Mouse (Mus musculus): ENCODE data around the gene Hyou1. TPM values are rescaled to one million over a fixed set of nuclear protein-coding genes. Genes with fewer than 3 reads are reported as not detected.
"Not testable (repeated sequence)": the region's sequence is repeated elsewhere in the genome, so short reads cannot be mapped to it uniquely, and the experiment has no call there.

Gene Hyou1
- polyA plus RNA-seq, 1 experiment from 2014 or later: 14.5 TPM

DNA sequence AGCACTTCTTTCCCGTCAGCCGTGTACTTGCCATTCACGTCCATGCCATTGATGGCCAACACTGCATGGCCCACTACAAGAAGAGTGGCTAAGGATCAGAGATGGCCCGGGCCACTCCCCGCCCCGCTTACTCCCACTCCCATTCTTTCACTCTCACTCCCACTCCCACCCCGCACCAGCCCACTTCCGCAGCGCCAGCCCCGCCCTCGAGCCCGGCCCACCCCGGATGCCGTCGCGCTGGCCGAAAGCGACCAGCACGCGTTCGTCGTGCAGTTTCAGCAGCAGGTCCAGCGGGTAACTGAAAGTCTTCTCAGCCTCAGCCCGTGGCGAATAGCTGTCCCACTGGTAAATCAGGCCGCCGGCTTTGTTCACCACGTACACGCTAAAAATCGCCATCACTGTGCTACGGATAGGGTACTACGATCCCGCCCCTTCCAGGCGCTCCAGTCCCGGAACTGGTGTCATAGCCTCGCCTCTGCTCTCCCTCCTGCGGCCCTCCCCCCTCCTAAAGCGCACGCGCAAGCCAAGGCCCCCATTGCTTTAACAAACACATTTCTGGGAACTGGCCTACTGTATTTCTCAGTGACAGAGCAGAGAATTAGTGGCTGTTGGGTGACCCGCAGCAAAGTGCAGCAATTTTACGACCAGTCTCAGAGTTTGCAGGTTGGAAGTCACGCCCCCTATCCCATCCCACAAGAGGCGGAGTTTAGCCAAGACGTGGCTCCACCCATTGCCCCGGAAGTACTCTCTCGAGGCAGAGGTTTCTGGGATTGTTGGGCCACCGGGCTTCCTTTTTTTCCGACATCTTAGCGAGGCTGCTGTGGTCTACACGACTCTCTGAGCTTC lies 27.8 kb downstream of the Hyou1 start, which contains the start of the genes Rps25 and Trappc4:
TSS of gene Rps25 (plus strand) at position 234 of the 846 bp plus-strand sequence.
TSS of gene Trappc4 (minus strand) at position 695 of the 846 bp plus-strand sequence.
- WGBS (ENCODE audit: insufficient replicate concordance): under 1% methylated on average over 51 of the region's 51 CpGs
- Histone ChIP-seq H3K4me1 (ENCODE audit: control insufficient read depth, low read depth, low read length) (peaks cover 36% of the 10 kb centered on the region), H3K4me2 (ENCODE audit: low read depth, low read length) (peak within 1 kb of the TSS; percentile 86), H3K36me3 (ENCODE audit: control insufficient read depth, insufficient read depth) (peaks cover 38% of the 10 kb centered on the region), H3K27ac (ENCODE audit: low read length) (peak within 1 kb of the TSS; percentile 92), H3K27me3 (ENCODE audit: control insufficient read depth, insufficient read depth, low read depth, low read length) (no peaks in the 10 kb centered on the region), H3K9ac (ENCODE audit: low read depth, low read length) (peak within 1 kb of the TSS; percentile 55), H3K9me3 (replicated peaks; ENCODE audit: control insufficient read depth, low read length) (no peaks in the 10 kb centered on the region), H3K4me3 (ENCODE audit: low read depth, low read length) (peak within 1 kb of the TSS; percentile 95)
- peak; percentile 94 for ATAC-seq (ENCODE audit: low read depth)

DNA sequence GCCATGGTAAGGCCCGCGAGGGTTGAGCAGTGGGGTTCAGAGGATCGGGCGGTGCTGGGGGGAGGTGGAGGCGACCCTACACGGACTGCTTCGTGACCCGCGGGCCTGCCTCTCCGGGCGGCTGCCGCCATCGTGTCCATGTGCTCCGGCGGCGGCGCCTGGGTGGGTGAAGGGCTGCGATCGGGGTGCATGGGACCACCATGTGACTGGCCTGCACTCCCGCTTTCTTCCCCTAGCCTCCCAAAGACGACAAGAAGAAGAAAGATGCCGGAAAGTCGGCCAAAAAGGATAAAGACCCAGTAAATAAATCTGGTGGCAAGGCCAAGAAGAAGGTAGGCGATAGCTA lies 28.4 kb downstream of the Hyou1 start:
- Histone ChIP-seq H3K27ac (ENCODE audit: low read length) (peak overlapping the region; percentile 92), H3K9ac (ENCODE audit: low read depth, low read length) (peak overlapping the region; percentile 55), H3K36me3 (ENCODE audit: control insufficient read depth, insufficient read depth) (peaks cover 33% of the 10 kb centered on the region), H3K27me3 (ENCODE audit: control insufficient read depth, insufficient read depth, low read depth, low read length) (no peaks in the 10 kb centered on the region), H3K4me2 (ENCODE audit: low read depth, low read length) (peak overlapping the region; percentile 86), H3K9me3 (replicated peaks; ENCODE audit: control insufficient read depth, low read length) (no peaks in the 10 kb centered on the region), H3K4me3 (ENCODE audit: low read depth, low read length) (peak overlapping the region; percentile 95), H3K4me1 (ENCODE audit: control insufficient read depth, low read depth, low read length) (peaks cover 36% of the 10 kb centered on the region)
- WGBS (ENCODE audit: insufficient replicate concordance): under 1% methylated on average over 24 of the region's 24 CpGs
- no peak for ATAC-seq (ENCODE audit: low read depth)

DNA sequence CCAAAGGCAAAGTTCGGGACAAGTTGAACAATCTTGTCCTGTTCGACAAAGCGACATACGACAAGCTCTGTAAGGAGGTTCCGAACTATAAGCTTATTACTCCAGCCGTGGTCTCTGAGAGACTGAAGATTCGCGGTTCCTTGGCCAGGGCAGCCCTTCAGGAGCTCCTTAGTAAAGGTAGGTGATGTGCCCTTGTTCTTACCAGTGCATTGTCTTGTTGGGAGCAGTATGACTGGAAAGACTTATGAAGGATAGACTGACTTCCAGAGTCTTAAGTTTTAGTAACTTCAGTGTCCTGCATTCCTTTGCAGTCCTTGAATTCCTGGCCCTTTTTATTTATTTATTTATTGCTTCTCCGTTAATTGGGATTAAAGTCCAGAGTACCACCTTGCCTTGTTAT lies 29.4 kb downstream of the Hyou1 start:
- Histone ChIP-seq H3K9ac (ENCODE audit: low read depth, low read length) (peak overlapping the region; percentile 55), H3K36me3 (ENCODE audit: control insufficient read depth, insufficient read depth) (peaks cover 37% of the 10 kb centered on the region), H3K4me2 (ENCODE audit: low read depth, low read length) (peak overlapping the region; percentile 86), H3K4me3 (ENCODE audit: low read depth, low read length) (peak overlapping the region; percentile 95), H3K4me1 (ENCODE audit: control insufficient read depth, low read depth, low read length) (peaks cover 36% of the 10 kb centered on the region)
- H3K27ac ChIP-seq (ENCODE audit: low read length); ATAC-seq (ENCODE audit: low read depth); H3K27me3 ChIP-seq (ENCODE audit: control insufficient read depth, insufficient read depth, low read depth, low read length); H3K9me3 ChIP-seq (replicated peaks; ENCODE audit: control insufficient read depth, low read length): not testable (repeated sequence)
- WGBS (ENCODE audit: insufficient replicate concordance): 50% methylated on average over 9 of the region's 9 CpGs

DNA sequence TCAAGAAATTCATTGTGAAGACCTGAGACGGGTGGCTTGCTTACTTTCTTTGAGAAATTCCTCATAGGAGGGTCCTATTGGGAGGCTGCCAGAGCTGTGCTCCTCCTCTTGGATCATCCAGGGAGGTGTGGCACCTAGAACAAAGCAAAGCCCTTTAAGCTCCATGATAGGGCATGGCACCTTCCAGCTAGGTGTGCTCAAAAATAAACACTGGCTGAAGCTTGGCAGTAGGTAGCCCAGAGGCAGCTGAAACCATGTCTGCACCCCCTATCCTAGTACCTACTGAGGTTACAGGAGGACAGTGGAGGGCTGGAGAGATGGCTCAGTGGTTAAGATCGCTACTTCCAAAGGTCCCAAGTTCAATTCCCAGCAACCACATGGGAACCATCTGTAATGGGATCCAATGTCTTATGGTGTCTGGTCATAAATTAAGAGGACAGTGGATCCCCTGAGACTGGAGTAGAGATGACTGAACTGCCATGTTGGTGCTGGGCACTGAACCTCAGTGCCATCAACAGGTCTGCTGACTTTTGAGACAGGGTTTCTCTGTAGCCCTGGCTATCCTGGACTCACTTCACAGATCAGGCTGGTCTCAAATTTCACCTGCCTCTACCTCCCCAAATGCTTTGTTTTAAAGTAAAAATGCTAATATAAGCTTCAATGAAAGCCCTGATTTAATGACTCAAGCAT lies 31.5 kb downstream of the Hyou1 start:
- H3K4me1 ChIP-seq (ENCODE audit: control insufficient read depth, low read depth, low read length): peaks cover 29% of the 10 kb centered on the region

DNA sequence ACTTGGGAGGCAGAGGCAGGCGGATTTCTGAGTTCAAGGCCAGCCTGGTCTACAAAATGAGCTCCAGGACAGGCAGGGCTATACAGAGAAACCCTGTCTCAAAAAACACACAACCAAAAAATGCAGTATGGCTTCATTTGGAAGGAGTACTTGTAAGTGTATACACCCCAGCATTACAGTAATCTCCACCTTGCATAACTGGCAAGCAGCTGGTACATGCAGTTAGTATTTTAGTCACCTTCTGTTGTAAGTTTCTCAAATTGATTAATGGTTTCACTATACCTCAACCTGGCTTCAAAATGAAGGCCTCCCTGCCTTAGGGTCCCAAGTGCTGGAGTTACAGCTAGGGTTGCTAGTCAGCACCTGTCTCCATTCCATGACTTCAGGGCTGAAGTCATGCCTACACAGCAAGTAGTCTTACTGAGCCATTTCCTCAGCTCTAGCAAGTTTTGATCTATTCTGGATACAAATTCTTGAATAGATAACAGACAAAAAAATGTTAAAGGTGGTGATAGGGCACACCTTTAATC lies 32.4 kb downstream of the Hyou1 start:
- 68% methylated on average over 1 of the region's 1 CpGs for WGBS (ENCODE audit: insufficient replicate concordance)
- no peaks in the 10 kb centered on the region for H3K9me3 ChIP-seq (replicated peaks; ENCODE audit: control insufficient read depth, low read length)
- no peaks in the 10 kb centered on the region for H3K27me3 ChIP-seq (ENCODE audit: control insufficient read depth, insufficient read depth, low read depth, low read length)
- ATAC-seq (ENCODE audit: low read depth): no peak
- H3K9ac ChIP-seq (ENCODE audit: low read depth, low read length): no peak overlapping the region
- peak overlapping the region; percentile 34; the same call in 1 of the 2 replicates for H3K27ac ChIP-seq (ENCODE audit: low read length)
- H3K4me1 ChIP-seq (ENCODE audit: control insufficient read depth, low read depth, low read length): peaks cover 34% of the 10 kb centered on the region
- peaks cover 43% of the 10 kb centered on the region for H3K36me3 ChIP-seq (ENCODE audit: control insufficient read depth, insufficient read depth)
- no peak overlapping the region for H3K4me2 ChIP-seq (ENCODE audit: low read depth, low read length)
- H3K4me3 ChIP-seq (ENCODE audit: low read depth, low read length): no peak overlapping the region

More for the DNA sequence above, 31.5 kb downstream of the Hyou1 start:
- peaks cover 40% of the 10 kb centered on the region for H3K36me3 ChIP-seq (ENCODE audit: control insufficient read depth, insufficient read depth)
- no peaks in the 10 kb centered on the region for H3K27me3 ChIP-seq (ENCODE audit: control insufficient read depth, insufficient read depth, low read depth, low read length)
- H3K9me3 ChIP-seq (replicated peaks; ENCODE audit: control insufficient read depth, low read length): no peaks in the 10 kb centered on the region
- H3K4me3 ChIP-seq (ENCODE audit: low read depth, low read length): no peak overlapping the region
- no peak overlapping the region for H3K4me2 ChIP-seq (ENCODE audit: low read depth, low read length)
- no peak overlapping the region for H3K9ac ChIP-seq (ENCODE audit: low read depth, low read length)
- 73% methylated on average over 2 of the region's 2 CpGs for WGBS (ENCODE audit: insufficient replicate concordance)
- no peak overlapping the region for H3K27ac ChIP-seq (ENCODE audit: low read length)
- no peak for ATAC-seq (ENCODE audit: low read depth)

DNA sequence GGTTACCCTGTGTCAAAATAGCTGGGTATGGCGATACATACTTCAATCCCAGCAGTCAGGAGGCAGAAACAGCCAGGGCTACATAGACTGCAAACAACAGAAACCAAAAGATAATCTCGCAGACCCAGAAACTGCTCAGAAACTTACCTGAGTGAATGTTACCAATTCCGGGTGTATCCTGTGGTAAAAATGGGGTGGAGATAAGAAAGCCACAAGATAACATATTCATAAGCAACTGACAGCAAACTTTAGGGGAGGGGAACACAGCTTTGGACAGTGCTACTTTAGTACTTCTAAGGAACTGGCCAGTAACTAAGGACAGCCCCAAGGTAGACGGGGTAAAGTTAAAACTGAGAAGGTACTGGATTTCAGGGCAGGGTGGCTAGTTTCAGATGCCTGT lies 33.0 kb downstream of the Hyou1 start:
- H3K27me3 ChIP-seq (ENCODE audit: control insufficient read depth, insufficient read depth, low read depth, low read length): no peaks in the 10 kb centered on the region
- ATAC-seq (ENCODE audit: low read depth): no peak
- H3K9ac ChIP-seq (ENCODE audit: low read depth, low read length): no peak overlapping the region
- no peaks in the 10 kb centered on the region for H3K9me3 ChIP-seq (replicated peaks; ENCODE audit: control insufficient read depth, low read length)
- WGBS (ENCODE audit: insufficient replicate concordance): 24% methylated on average over 4 of the region's 4 CpGs
- H3K27ac ChIP-seq (ENCODE audit: low read length): peak overlapping the region; percentile 12; the same call in 1 of the 2 replicates
- no peak overlapping the region for H3K4me3 ChIP-seq (ENCODE audit: low read depth, low read length)
- no peak overlapping the region for H3K4me2 ChIP-seq (ENCODE audit: low read depth, low read length)
- H3K36me3 ChIP-seq (ENCODE audit: control insufficient read depth, insufficient read depth): peaks cover 43% of the 10 kb centered on the region
- H3K4me1 ChIP-seq (ENCODE audit: control insufficient read depth, low read depth, low read length): peaks cover 34% of the 10 kb centered on the region

DNA sequence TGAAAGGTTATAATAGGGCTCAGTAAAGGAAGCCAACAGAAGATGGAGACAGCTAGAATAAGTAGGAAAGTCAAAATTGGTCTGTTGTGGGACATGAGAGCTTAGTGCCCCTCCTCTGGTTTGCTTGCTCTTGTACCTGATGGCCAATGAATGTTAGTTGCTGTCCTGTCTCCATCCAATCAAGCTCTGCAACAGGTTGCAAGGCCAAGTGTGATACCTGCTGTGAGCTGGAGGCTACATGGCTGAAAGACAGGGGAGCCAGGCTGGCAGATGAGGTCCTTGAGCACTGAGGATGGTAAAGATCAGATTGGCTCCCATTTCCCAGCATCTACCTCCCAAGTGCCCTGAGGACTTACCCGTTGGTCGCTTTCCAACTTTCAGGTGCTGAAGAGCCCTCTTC lies 33.5 kb downstream of the Hyou1 start:
- Histone ChIP-seq H3K4me1 (ENCODE audit: control insufficient read depth, low read depth, low read length) (peaks cover 34% of the 10 kb centered on the region), H3K27ac (ENCODE audit: low read length) (peak overlapping the region; percentile 12; the same call in 1 of the 2 replicates), H3K27me3 (ENCODE audit: control insufficient read depth, insufficient read depth, low read depth, low read length) (no peaks in the 10 kb centered on the region), H3K9ac (ENCODE audit: low read depth, low read length) (no peak overlapping the region), H3K36me3 (ENCODE audit: control insufficient read depth, insufficient read depth) (peaks cover 43% of the 10 kb centered on the region), H3K4me2 (ENCODE audit: low read depth, low read length) (no peak overlapping the region), H3K4me3 (ENCODE audit: low read depth, low read length) (no peak overlapping the region), H3K9me3 (replicated peaks; ENCODE audit: control insufficient read depth, low read length) (no peaks in the 10 kb centered on the region)
- WGBS (ENCODE audit: insufficient replicate concordance): 74% methylated on average over 2 of the region's 2 CpGs
- no peak for ATAC-seq (ENCODE audit: low read depth)

DNA sequence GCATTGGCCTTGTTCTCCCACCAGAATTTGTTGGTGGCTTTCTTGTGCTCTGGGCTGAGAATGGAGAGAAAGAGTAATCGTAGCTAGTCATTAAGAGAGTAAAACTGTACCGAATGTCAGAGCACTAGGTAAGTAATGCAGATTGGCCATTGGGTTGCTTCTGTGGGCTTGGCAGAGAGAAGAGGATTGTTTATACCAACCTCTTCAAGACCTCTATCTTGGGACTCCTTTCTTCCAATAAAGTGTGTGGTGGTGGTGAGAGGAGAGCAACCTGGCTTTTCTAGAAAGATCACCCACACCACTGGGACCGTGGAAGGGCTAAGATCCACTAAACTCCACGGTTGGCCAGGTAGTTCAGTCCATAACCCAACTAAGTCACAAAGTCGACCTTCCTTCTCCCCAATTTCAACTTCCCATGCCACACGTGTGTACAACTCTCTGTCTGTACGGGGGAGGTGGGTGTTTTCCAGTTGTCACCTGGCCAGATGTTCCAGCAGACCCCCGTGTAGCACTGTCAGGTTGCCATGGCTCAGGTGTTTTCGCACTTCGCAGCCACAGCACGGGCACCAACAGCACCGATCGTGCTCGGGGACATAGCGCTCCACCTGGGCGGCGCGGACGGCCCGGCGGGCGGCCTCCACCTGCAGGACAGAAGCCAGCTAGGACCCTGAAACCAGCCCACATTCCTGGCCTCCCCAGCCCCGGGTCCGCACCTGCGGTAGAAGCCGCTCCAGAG lies 38.0 kb downstream of the Hyou1 start:
- Histone ChIP-seq H3K9ac (ENCODE audit: low read depth, low read length) (peak overlapping the region; percentile 90), H3K4me2 (ENCODE audit: low read depth, low read length) (peak overlapping the region; percentile 91), H3K27ac (ENCODE audit: low read length) (peak overlapping the region; percentile 76), H3K36me3 (ENCODE audit: control insufficient read depth, insufficient read depth) (peaks cover 18% of the 10 kb centered on the region), H3K4me1 (ENCODE audit: control insufficient read depth, low read depth, low read length) (peaks cover 12% of the 10 kb centered on the region), H3K27me3 (ENCODE audit: control insufficient read depth, insufficient read depth, low read depth, low read length) (no peaks in the 10 kb centered on the region), H3K4me3 (ENCODE audit: low read depth, low read length) (peak overlapping the region; percentile 90), H3K9me3 (replicated peaks; ENCODE audit: control insufficient read depth, low read length) (no peaks in the 10 kb centered on the region)
- ATAC-seq (ENCODE audit: low read depth): peak; percentile 65
- 3% methylated on average over 26 of the region's 26 CpGs for WGBS (ENCODE audit: insufficient replicate concordance)
